Mouse (Mus musculus): Measurements from ENCODE around the gene Ifih1. TPM values are rescaled to one million over a fixed set of nuclear protein-coding genes. Genes with fewer than 3 reads are reported as not detected.

The Ifih1 gene
- polyA plus RNA-seq, 1 experiment from 2014 or later, result 6.2 TPM

DNA sequence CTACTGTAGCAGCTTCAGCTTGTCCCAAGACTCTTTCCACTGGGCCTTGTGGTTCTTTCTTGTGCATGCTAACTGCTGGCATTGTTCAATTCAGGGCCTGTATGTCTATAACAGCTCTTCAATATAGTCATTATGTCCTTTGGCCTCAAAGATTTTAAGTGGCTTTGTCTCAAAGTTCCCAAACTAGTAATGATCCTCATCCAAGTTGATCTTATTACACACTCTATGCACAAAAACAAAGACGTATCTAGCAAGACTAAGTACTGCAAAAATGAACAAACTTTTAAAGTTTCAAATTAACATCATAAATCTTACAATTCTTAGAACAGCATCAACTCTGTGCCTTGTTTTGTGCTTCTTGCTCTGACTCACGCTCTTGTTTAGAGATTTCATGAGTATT lies 51.6 kb downstream of the Ifih1 start:
- DNase-seq (ENCODE audit: low spot score), result no peak
- no peaks in the 10 kb centered on the region for H3K36me3 ChIP-seq (ENCODE audit: insufficient read depth, low read length)
- no peak for ATAC-seq (replicated peaks; ENCODE audit: low FRiP score, low read depth)
- no peaks in the 10 kb centered on the region for H3K27me3 ChIP-seq (ENCODE audit: insufficient read depth, low read length)
- H3K27ac ChIP-seq, result no peak overlapping the region
- WGBS, result 75% methylated on average over 2 of the region's 2 CpGs
- H3K4me3 ChIP-seq (replicated peaks; ENCODE audit: low read depth, low read length), result no peak overlapping the region
- no peak for TF ChIP-seq CTCF (IDR thresholded peaks at IDR 0.05; ENCODE audit: low read depth)
- no peak overlapping the region for H3K4me2 ChIP-seq (ENCODE audit: low read length)
- H3K9me3 ChIP-seq (replicated peaks; ENCODE audit: low read length), result no peaks in the 10 kb centered on the region
- no peak overlapping the region for H3K9ac ChIP-seq (ENCODE audit: low read depth, low read length)
- H3K4me1 ChIP-seq (replicated peaks; ENCODE audit: insufficient read depth, low read length), result no peaks in the 10 kb centered on the region

DNA sequence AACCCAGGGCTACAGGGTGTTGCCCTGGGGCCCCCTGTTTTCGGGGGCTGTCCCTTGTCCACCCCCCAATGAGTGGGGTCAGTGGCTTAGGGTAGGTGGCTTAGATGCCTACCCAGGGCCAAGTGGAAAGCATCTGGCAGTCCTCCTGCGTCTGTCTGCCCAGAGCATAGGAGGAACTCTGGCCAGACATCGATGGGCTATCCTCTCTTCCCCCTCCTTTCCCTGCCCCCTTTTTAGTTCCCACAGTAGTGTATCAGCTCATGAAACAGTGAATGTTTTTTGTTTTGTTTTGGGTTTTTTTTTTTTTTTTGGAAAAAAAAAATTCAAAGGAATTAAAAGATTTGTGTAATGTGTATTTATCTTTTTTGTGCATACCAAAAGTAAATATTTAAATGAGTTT lies 54.5 kb downstream of the Ifih1 start:
- no peak for ATAC-seq (replicated peaks; ENCODE audit: low FRiP score, low read depth)
- 84% methylated on average over 3 of the region's 3 CpGs for WGBS

DNA sequence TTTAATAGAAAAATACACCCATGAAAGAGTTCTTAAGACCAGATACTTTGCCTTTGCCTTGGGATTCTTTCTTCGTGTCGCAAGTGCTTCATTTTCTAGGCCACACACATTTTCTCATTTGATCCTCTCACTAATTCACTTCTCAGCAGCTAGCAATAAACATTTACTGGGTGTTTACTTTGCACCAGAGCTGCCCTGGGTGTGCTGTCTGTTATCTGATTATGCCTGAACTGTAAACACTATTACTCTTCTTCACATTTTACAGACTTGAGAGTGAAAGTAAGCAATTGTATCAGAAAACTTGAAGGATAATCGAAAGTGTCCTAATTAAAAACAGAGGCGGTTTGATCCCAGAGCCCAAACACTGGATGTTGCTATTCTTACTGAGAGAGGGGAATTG lies 56.7 kb downstream of the Ifih1 start:
- no peak overlapping the region for H3K4me2 ChIP-seq (ENCODE audit: low read length)
- 54% methylated on average over 4 of the region's 4 CpGs for WGBS
- no peaks in the 10 kb centered on the region for H3K9me3 ChIP-seq (replicated peaks; ENCODE audit: low read length)
- no peak overlapping the region for H3K4me3 ChIP-seq (replicated peaks; ENCODE audit: low read depth, low read length)
- H3K36me3 ChIP-seq (ENCODE audit: insufficient read depth, low read length), result no peaks in the 10 kb centered on the region
- no peak overlapping the region for H3K27ac ChIP-seq
- H3K9ac ChIP-seq (ENCODE audit: low read depth, low read length), result no peak overlapping the region
- no peaks in the 10 kb centered on the region for H3K27me3 ChIP-seq (ENCODE audit: insufficient read depth, low read length)
- ATAC-seq (replicated peaks; ENCODE audit: low FRiP score, low read depth) (no peak), DNase-seq (ENCODE audit: low spot score) (no peak)
- H3K4me1 ChIP-seq (replicated peaks; ENCODE audit: insufficient read depth, low read length), result no peaks in the 10 kb centered on the region
- TF ChIP-seq CTCF (IDR thresholded peaks at IDR 0.05; ENCODE audit: low read depth), result no peak

More for the DNA sequence above, 54.5 kb downstream of the Ifih1 start:
- no peak overlapping the region for H3K4me2 ChIP-seq (ENCODE audit: low read length)
- H3K9me3 ChIP-seq (replicated peaks; ENCODE audit: low read length), result no peaks in the 10 kb centered on the region
- no peaks in the 10 kb centered on the region for H3K27me3 ChIP-seq (ENCODE audit: insufficient read depth, low read length)
- no peak for DNase-seq (ENCODE audit: low spot score)
- no peak for TF ChIP-seq CTCF (IDR thresholded peaks at IDR 0.05; ENCODE audit: low read depth)
- no peak overlapping the region for H3K4me3 ChIP-seq (replicated peaks; ENCODE audit: low read depth, low read length)
- H3K27ac ChIP-seq, result no peak overlapping the region
- H3K9ac ChIP-seq (ENCODE audit: low read depth, low read length), result no peak overlapping the region
- H3K4me1 ChIP-seq (replicated peaks; ENCODE audit: insufficient read depth, low read length), result no peaks in the 10 kb centered on the region
- no peaks in the 10 kb centered on the region for H3K36me3 ChIP-seq (ENCODE audit: insufficient read depth, low read length)

GRCm38 (mm10) chr2:62585769-62586168 lies 60.3 kb downstream of the Ifih1 start:
- Histone ChIP-seq H3K36me3 (ENCODE audit: insufficient read depth, low read length) (no peaks in the 10 kb centered on the region), H3K27me3 (ENCODE audit: insufficient read depth, low read length) (no peaks in the 10 kb centered on the region), H3K4me3 (replicated peaks; ENCODE audit: low read depth, low read length) (no peak overlapping the region), H3K9me3 (replicated peaks; ENCODE audit: low read length) (no peaks in the 10 kb centered on the region), H3K27ac (no peak overlapping the region), H3K4me2 (ENCODE audit: low read length) (no peak overlapping the region), H3K4me1 (replicated peaks; ENCODE audit: insufficient read depth, low read length) (no peaks in the 10 kb centered on the region), H3K9ac (ENCODE audit: low read depth, low read length) (no peak overlapping the region)
- WGBS, result 79% methylated on average over 5 of the region's 5 CpGs
- DNase-seq (ENCODE audit: low spot score), result no peak
- ATAC-seq (replicated peaks; ENCODE audit: low FRiP score, low read depth), result no peak
- TF ChIP-seq CTCF (IDR thresholded peaks at IDR 0.05; ENCODE audit: low read depth), result no peak

DNA sequence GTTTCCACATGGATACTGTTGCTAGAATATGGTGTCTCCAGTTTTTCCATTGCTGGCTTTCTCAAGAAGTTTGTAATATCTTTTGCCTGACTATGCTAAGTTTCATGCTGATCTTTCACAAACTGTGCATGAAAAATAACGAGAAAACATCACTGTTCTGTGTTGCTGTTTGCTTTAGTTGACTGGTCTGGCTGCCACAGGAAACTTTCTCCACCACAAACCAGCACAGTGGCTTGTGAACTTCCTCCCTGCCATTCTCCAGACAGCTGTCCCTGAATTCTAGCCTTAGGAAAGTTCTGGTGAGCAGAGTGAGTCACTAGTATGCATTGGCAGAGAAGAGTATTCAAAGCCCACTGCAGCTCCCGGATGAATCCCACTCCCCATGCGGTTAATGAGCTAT lies 71.1 kb downstream of the Ifih1 start:
- Histone ChIP-seq H3K9ac (ENCODE audit: low read depth, low read length) (no peak overlapping the region), H3K4me3 (replicated peaks; ENCODE audit: low read depth, low read length) (no peak overlapping the region), H3K9me3 (replicated peaks; ENCODE audit: low read length) (no peaks in the 10 kb centered on the region), H3K4me2 (ENCODE audit: low read length) (no peak overlapping the region), H3K27me3 (ENCODE audit: insufficient read depth, low read length) (no peaks in the 10 kb centered on the region), H3K27ac (no peak overlapping the region), H3K36me3 (ENCODE audit: insufficient read depth, low read length) (no peaks in the 10 kb centered on the region), H3K4me1 (replicated peaks; ENCODE audit: insufficient read depth, low read length) (no peaks in the 10 kb centered on the region)
- no peak for TF ChIP-seq CTCF (IDR thresholded peaks at IDR 0.05; ENCODE audit: low read depth)
- WGBS, result 67% methylated on average over 3 of the region's 3 CpGs
- DNase-seq (ENCODE audit: low spot score) (no peak), ATAC-seq (replicated peaks; ENCODE audit: low FRiP score, low read depth) (no peak)

- DNase-seq (ENCODE audit: low spot score), result no peak
- Histone ChIP-seq H3K4me2 (ENCODE audit: low read length) (peak overlapping the region; percentile 35), H3K4me1 (replicated peaks; ENCODE audit: insufficient read depth, low read length) (no peaks in the 10 kb centered on the region), H3K4me3 (replicated peaks; ENCODE audit: low read depth, low read length) (no peak overlapping the region), H3K27me3 (ENCODE audit: insufficient read depth, low read length) (no peaks in the 10 kb centered on the region), H3K36me3 (ENCODE audit: insufficient read depth, low read length) (no peaks in the 10 kb centered on the region), H3K9ac (ENCODE audit: low read depth, low read length) (no peak overlapping the region), H3K27ac (no peak overlapping the region), H3K9me3 (replicated peaks; ENCODE audit: low read length) (no peaks in the 10 kb centered on the region)
- WGBS, result 65% methylated on average over 7 of the region's 7 CpGs
- TF ChIP-seq CTCF (IDR thresholded peaks at IDR 0.05; ENCODE audit: low read depth), result no peak
- ATAC-seq (replicated peaks; ENCODE audit: low FRiP score, low read depth), result no peak
Observed at GRCm38 (mm10) chr2:62574250-62574649, 71.8 kb downstream of the Ifih1 start.

- Histone ChIP-seq H3K9ac (ENCODE audit: low read depth, low read length) (no peak within 1 kb of the TSS; the same call in 1 of the 2 replicates), H3K4me2 (ENCODE audit: low read length) (peak within 1 kb of the TSS; percentile 35), H3K27ac (peak within 1 kb of the TSS; percentile 26; the same call in 1 of the 2 replicates), H3K4me3 (replicated peaks; ENCODE audit: low read depth, low read length) (peak within 1 kb of the TSS; percentile 21), H3K27me3 (ENCODE audit: insufficient read depth, low read length) (no peaks in the 10 kb centered on the region), H3K9me3 (replicated peaks; ENCODE audit: low read length) (no peaks in the 10 kb centered on the region), H3K36me3 (ENCODE audit: insufficient read depth, low read length) (no peaks in the 10 kb centered on the region), H3K4me1 (replicated peaks; ENCODE audit: insufficient read depth, low read length) (no peaks in the 10 kb centered on the region)
- ATAC-seq (replicated peaks; ENCODE audit: low FRiP score, low read depth) (no peak), DNase-seq (ENCODE audit: low spot score) (peak; percentile 71)
- no peak for TF ChIP-seq CTCF (IDR thresholded peaks at IDR 0.05; ENCODE audit: low read depth)
- 32% methylated on average over 12 of the region's 12 CpGs for WGBS
Observed at GRCm38 (mm10) chr2:62573753-62574159, 72.3 kb downstream of the Ifih1 start, which contains the start of gene Fap. Fap (minus strand) TSS chr2:62574075.
